Mouse (Mus musculus): ENCODE measurements around the gene Cby1.
"Not testable (repeated sequence)": the region's sequence is repeated elsewhere in the genome, so short reads cannot be mapped to it uniquely, and the experiment has no call there.

Gene Cby1

GRCm38 (mm10) chr15:79658531-79659375 lies at the start of gene Cby1, which contains the start of gene Fam227a:
TSS of gene Cby1 (plus strand) at chr15:79659199.
TSS of gene Fam227a (minus strand) at chr15:79658956.
- peak; percentile 92 for DNase-seq (ENCODE audit: low spot score)

GRCm38 (mm10) chr15:79609226-79609625 lies 49.8 kb upstream of the Cby1 start:
- no peak for DNase-seq (ENCODE audit: low spot score)

GRCm38 (mm10) chr15:79615501-79615900 lies 43.5 kb upstream of the Cby1 start:
- no peak for DNase-seq (ENCODE audit: low spot score)

GRCm38 (mm10) chr15:79616729-79617128 lies 42.3 kb upstream of the Cby1 start:
- no peak for DNase-seq (ENCODE audit: low spot score)

GRCm38 (mm10) chr15:79617135-79617534 lies 41.9 kb upstream of the Cby1 start:
- no peak for DNase-seq (ENCODE audit: low spot score)

- DNase-seq (ENCODE audit: low spot score), result no peak
These were observed 40.5 kb upstream of the Cby1 start for GRCm38 (mm10) chr15:79618456-79618855.

- DNase-seq (ENCODE audit: low spot score), result peak; percentile 5
These were observed 39.1 kb upstream of the Cby1 start for GRCm38 (mm10) chr15:79619770-79620414.

- no peak for DNase-seq (ENCODE audit: low spot score)
These were observed 28.5 kb upstream of the Cby1 start for GRCm38 (mm10) chr15:79630471-79630870.

GRCm38 (mm10) chr15:79641135-79641817 lies 17.7 kb upstream of the Cby1 start:
- DNase-seq (ENCODE audit: low spot score), result no peak

GRCm38 (mm10) chr15:79645483-79645882 lies 13.5 kb upstream of the Cby1 start:
- no peak for DNase-seq (ENCODE audit: low spot score)

- no peak for DNase-seq (ENCODE audit: low spot score)
These were observed 10.9 kb upstream of the Cby1 start for GRCm38 (mm10) chr15:79648130-79648529.

- DNase-seq (ENCODE audit: low spot score), result no peak
These were observed 8.4 kb upstream of the Cby1 start for GRCm38 (mm10) chr15:79650569-79650968.

GRCm38 (mm10) chr15:79651481-79651880 lies 7.5 kb upstream of the Cby1 start:
- DNase-seq (ENCODE audit: low spot score), result no peak

- DNase-seq (ENCODE audit: low spot score), result no peak
These were observed 2.5 kb upstream of the Cby1 start for GRCm38 (mm10) chr15:79656451-79656850.

- DNase-seq (ENCODE audit: low spot score), result peak; percentile 87
These were observed 1.0 kb upstream of the Cby1 start for GRCm38 (mm10) chr15:79657837-79658530.

GRCm38 (mm10) chr15:79661852-79662251 lies 2.9 kb downstream of the Cby1 start:
- no peak for DNase-seq (ENCODE audit: low spot score)

- no peak for DNase-seq (ENCODE audit: low spot score)
These were observed 5.7 kb downstream of the Cby1 start for GRCm38 (mm10) chr15:79664666-79665065.

- no peak for DNase-seq (ENCODE audit: low spot score)
These were observed 10.2 kb downstream of the Cby1 start for GRCm38 (mm10) chr15:79669195-79669594.

GRCm38 (mm10) chr15:79670249-79670971 lies 11.4 kb downstream of the Cby1 start, which contains the start of gene Tomm22:
TSS of gene Tomm22 (plus strand) at chr15:79670861.
- DNase-seq (ENCODE audit: low spot score), result peak; percentile 93

- DNase-seq (ENCODE audit: low spot score), result no peak
These were observed 11.9 kb downstream of the Cby1 start for GRCm38 (mm10) chr15:79670972-79671299.

- DNase-seq (ENCODE audit: low spot score), result not testable (repeated sequence)
These were observed 12.9 kb downstream of the Cby1 start for GRCm38 (mm10) chr15:79671828-79672348.

All from adipocyte (in vitro differentiated cells).